Mouse (Mus musculus): ENCODE measurements at regions not wholly inside any gene's neighbourhood (a gene's known extent, or its start where the extent isn't known, plus 50 kb on each side); places are given as distances from the start of the nearest gene placed in this dataset.
A peak's percentile ranks its signal among the peaks of the same experiment; 100 is the strongest.

DNA sequence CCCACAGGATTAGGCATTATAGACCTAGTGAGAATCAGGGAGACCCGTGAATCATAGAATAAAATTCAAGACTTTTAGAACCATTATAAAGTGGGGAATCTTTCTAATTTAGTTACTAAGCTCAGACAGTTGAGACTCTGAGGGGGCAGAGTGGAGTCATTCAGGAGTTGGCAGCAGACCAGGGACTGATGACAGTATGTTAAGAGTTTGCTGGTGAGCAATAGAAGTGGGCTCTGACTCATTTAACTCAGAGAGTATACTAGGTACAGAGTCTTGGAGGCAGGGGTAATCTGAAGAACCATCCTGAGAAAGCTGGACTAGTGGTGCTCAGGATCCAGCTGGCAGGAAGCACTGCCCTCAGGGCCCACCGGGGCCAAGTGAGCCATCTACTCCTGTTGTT, 184.9 kb upstream of the Npy start:
- no peak for DNase-seq (ENCODE audit: low spot score)

DNA sequence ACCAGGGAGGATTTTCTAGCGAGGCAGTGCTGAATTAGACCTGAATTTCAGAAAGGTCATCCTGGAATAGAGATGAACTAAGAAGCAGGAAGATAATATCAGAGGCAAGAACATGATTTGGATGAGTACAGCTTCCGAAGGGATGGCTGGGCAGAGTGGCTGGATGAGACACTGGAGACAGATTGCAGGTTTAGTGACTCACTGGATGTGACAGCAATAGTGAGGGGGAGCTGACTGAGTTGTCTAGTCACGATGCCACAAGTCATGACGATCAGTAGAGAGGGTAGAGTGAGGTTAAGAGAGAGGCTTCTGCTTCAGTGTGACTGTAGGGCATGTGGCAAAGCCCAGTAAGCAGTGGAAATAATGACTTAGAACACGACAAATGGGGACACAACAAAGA, 181.3 kb upstream of the Npy start:
- DNase-seq (ENCODE audit: low spot score) = no peak

DNA sequence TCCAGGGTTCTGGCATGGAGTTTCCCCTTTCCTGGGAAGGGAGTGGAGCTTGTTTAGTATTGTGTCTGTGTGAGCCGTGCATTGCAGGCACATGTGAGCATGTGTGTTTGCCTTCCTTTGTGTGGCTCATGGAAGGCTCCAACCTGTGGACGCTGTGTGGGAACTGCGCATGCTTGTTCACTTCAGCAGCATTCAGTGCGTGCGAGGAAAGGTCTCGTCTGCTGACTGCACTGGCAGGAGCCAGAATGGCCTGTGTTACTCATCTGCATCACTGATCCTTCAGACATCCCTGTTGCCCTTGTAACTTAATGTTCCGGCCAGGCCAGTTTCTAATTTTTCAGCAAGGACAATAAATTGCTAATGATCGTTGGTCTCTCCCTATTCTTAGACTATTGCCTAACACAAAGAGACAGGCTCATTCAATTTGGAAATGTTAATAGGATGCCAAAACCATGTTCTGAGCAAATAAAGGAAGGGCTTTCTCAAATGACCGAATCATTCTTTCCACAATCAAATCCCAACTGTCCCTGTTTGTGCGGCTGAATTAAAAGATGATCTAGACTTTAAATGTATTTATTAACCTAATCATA, 167.9 kb upstream of the Npy start:
- no peak for DNase-seq (ENCODE audit: low spot score)

DNA sequence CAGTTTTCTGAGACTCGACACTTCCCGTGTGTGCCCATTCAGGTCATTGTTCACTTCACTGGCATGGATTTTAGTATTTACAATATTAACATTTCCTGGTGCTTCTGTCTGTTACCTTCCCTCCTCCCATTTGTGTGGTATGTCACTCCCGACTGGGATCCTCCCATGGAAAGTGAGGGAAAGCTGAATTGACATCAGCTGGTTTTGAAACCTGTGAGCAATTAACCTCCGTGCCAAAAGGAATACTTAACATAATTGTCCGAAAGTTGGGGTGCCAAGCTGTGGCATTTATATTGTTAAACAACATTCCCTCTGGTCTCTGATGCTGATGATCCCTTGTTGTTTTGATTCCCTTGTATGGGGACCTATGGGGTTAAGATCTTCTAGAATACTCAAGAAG, 167.3 kb upstream of the Npy start:
- no peak for DNase-seq (ENCODE audit: low spot score)

DNA sequence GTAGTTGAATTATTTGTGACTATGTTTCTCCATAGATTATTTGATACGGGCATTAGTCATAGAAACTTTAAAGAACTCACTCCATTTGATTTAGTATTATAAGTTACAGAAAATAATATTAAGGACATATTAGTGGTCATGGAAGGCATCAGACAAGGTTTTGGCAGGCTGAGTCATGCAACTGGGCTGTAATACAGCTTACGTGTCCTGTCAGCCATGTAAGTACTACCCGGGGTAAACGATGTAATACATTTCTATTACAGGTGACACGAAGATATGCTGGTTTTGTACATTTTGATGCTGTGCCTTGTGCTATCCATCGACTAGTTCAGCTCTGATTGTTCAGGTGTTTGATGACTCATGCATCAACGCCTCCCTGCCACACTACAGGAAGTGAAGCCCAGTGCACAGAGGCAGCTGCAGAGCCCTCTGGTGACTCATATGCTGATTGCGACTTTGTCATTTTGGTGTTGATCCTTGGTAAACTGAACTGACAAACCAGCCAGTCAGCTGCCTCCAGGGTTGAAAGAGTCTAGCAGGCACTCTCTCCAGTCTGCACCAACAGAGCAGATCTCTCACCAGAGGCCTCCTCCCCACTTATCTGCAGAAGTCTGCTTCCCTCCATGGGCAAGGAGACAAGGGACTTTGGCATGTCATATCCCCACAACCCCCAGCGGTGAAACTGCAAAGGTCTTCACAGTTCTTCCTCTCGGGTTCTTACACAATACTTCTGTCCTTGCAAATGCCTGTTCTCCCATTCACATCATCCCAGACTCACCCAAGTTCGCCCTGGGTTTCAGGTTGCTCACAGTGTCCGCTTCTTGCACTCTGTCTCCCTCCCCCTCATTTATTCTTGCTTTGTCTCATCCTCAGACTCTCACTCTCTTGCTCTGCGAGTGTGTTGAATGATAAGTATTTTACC, 165.9 kb upstream of the Npy start:
- DNase-seq (ENCODE audit: low spot score) = peak; percentile 2

DNA sequence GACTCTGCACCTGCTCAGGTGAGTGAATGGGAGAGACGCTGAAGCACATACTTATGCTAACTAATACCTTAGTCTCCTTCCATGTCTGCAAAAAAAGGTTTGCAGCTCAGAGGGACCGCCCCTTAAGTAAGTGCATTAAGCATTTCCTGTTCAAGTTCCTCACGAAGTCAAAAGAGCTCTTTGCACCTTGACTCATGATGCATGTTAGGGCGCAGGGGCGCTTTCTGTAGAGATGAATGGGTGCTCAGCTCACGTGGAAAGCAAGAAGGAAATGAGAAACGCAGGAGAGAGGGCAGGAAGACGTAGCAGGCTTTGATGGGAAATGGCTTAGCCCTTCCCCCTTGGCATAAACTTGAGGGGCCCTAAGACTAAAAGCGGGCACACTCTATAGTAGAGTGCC, 164.5 kb upstream of the Npy start:
- DNase-seq (ENCODE audit: low spot score) = no peak

DNA sequence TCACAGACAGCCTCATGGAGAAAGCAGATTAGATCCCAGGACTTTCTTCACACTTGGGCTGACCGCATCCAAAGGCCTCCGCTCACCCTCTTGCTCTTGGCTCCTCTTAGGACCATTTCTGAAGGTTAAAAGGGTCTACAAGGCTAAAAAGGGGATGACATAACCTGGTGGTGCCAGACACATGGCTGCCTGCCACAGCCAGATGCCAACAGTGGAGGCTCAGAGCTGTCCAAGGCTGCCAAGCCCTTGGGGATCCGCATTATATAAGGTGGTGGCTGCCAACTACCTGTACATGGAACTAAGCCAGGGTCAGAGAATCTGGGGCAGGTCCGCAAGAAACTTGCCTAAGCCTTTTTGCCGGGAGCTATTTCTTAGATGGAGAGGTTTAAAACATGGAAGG, 151.5 kb upstream of the Npy start:
- no peak for DNase-seq (ENCODE audit: low spot score)

DNA sequence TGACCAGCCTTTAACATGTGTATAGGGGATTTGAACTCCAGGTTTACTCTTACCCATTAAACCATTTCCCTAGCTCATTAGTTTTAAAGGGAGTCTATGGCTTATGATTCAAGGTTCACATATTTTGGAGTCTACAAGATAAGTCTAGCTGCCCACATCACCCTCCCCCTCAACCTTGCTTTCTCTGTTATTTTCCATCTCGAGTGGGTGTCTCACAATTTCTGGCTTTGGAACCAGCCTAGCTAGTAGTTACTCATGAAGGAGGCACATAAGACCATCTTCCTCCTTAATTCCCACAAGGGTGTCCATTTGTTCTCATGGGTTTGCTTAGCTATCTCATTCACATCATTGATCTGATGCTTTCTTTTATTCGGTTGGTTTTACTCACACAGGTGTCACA, 150.6 kb upstream of the Npy start:
- no peak for DNase-seq (ENCODE audit: low spot score)

DNA sequence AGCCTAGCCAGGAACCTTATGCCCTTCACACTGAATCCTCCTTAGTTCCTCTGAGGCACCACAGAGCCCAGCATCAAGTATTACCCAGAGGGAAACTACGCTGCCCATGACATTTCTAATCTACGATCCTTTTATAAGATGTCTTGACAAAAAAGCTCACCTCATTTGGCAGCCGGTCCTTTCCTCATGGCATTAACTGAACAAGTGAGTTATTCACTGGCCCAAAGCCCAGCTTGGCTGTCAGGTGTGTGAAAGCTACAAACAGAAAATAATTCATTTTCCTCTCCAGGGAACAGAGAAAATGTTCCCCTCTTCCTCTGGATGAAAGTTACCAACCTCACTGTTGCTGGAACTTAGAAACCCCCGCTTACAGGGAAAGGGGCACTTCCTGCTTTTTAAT, 135.7 kb upstream of the Npy start:
- no peak for DNase-seq (ENCODE audit: low spot score)

DNA sequence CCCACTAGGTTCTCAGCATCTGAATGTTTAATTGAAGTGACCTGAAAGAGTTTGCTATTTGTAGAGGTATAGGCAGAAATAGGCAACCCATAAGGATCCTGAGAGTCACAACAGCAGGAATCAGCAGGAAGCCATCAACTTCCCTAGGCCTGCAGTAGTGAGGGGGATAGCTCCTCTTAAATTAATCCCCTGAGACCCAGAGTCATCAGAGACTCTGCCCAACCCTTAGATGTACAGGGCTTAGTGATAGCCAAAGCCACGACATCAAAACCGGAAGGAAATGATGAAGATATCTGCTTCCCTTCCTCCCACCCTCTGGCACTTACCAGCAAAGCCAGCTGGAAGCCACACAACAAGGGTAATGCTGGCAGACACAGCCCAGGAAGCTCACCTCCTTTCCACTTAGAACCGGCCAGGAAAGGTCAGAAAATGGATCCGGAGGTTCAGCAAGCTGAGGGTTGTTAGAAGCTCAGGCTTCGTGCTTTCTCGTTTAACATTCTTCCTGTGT, 130.4 kb upstream of the Npy start:
- DNase-seq (ENCODE audit: low spot score) = no peak

DNA sequence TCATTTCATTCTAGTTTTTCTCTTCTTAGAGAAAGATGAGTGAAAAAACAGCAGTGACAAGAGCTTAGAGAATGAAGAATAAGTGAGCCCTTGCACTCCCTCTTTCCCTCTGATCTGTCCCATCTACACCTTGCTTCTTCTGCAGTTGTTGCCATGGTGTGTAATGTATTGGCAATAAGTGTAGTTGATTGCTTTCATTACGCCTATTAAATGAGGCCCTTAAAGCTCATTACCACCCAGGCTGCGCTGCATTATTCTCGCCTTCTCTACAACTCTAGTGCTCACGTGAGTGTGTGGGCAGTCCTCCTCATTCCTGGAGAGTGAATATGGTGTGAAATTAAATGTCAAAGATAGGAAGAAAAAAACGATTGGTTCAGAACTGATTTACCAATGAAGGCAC, 127.7 kb upstream of the Npy start:
- DNase-seq (ENCODE audit: low spot score) = no peak

DNA sequence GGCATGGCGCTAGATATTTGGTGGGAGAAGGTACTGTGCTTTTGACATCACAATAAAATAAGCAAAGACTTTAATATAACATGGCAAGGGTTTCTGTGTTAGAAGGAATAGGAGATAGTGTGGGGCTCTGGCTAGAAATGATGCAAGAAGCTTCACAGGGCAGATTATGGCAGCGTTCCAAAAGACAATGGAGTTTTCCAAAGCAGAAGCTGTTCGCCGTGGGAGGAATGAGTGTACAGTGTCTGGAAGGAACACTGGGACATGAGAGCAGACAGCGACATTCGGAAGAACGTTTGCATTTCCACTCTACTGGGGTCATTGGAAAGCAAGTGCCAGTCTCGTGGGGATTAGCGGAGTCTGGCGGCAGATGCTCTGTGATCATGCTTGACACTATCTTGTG, 125.5 kb upstream of the Npy start:
- DNase-seq (ENCODE audit: low spot score) = no peak

DNA sequence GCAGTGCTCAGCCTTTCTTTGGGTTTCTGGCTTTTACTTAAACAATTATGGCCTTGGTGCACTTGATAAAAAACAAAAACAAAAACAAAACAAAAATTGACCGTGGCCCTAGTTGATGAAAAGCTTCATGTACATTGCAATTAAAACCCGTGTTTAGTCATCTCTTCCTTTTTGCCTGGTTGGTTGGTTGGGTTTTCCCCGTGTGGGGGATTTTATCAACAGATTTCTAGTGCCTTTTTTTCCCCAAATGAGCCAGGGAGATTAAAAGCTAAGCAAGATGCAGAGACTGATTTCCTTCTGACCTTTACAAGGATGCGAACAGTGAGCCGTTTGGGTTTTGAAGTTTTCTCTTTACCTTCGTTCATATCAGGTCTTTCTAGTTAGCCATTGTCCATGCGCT, 121.1 kb upstream of the Npy start:
- no peak for DNase-seq (ENCODE audit: low spot score)

DNA sequence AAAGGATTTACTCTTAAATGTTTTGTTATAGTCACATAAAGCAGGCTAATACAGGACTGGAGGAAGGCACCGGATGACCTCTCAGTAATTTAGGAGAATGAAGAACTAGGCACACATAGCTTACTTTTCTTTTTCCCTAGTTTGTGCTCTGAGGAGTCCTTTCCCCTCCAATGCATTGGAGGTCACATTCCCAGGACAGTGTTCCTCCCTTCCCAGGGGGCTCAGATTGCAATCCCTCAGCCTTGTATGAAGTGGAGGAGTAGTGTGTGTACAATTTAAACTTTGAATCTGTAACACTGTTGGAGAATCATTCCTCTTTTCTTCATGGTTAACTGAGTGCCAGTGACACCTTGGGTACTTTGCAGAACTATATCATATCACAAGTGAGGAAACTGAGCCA, 109.5 kb upstream of the Npy start:
- DNase-seq (ENCODE audit: low spot score) = no peak

DNA sequence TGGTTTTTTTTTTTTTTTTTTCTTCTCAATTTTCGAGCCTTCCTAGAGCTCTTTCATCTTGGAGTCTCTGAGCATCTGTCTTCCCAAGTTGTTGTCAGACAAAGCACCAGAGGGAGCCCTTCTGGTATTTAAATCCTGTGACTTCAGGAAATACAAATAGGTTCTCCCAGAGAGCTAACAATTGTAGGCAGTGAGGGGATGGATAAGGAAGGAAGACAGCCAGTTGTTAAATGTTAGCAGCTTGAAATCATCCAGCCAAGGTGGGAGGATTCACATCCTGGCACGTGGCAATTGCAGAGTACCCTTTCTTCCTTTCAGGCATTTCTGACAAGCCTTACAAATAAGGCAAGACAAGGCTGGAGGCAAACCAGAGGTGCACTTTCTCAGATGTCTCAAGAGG, 106.0 kb upstream of the Npy start:
- DNase-seq (ENCODE audit: low spot score) = no peak

DNA sequence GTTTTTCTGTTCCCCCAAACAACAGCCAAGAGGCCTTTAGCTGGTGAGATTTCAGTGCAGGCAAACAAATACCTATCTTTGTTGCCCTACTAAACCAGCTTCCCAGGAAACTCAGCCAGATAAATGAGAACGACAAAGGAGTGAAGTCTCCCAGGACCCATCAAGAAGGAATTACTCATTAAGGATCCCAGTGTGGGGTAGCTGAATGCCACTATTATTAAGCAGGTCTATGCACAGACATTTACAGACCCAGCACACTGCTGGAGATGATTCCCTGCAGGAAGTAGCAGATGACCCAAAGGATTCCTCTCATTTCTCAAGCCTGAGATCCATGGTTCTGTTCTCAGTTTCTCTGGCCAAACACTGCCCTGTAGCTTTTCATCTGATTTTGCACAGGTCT, 105.6 kb upstream of the Npy start:
- DNase-seq (ENCODE audit: low spot score) = no peak

DNA sequence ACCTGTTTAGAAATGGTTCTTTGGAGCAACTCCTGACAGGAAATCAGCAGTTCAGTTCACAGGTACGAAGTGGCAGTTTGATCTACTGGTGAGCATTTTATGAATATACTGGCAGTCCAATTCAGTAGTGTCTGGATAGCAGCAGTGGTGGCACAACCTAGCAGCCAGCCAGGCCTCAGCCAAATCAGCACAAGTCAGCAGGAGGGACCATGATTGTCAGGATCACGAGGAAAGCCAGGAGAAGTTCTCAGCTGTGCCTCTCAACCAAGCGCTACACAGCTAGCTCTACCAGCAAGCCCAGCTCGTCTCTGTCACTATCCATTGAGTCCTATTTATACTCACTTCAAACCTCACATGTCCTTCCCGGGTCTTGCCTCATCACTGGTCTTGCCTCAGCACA, 89.3 kb upstream of the Npy start:
- DNase-seq (ENCODE audit: low spot score) = no peak

DNA sequence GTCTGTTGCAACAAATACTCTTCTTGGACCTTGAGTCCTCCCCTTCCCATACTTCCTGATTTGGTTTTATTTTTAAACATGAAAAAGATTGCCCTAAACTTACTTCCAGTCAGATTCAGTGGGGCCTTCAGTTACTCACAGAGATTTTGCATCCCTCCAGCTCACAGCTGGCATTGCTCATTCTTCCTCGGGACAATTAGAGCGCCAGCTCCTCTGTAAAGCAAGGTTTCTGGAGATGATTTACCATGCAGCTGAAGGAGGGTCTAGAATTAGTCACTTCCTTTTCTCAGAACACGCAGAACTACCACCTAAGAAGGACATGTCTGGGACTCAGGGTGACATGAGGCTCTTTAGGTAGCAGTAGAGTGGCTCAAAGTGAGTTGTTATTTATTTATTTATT, 79.4 kb upstream of the Npy start:
- no peak for DNase-seq (ENCODE audit: low spot score)

DNA sequence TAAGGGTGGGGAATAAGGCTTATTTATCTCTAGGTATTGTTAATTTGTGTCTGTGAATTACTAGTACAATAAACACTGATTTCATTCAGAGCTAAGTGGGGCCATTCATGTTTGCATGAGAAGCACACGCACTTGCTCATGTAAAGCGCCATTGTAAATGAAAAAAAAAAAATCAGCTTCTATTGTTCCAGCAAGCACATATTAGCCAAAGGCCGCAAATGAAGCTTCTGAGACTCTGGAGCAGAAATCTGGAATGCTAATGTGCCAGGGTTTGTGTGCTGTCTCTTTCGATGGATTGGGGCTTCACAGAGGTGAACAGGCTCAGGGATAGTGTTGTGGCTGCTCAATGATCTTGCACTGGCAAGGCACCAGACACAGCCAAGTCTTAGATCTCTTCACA, 77.2 kb upstream of the Npy start:
- DNase-seq (ENCODE audit: low spot score) = no peak

DNA sequence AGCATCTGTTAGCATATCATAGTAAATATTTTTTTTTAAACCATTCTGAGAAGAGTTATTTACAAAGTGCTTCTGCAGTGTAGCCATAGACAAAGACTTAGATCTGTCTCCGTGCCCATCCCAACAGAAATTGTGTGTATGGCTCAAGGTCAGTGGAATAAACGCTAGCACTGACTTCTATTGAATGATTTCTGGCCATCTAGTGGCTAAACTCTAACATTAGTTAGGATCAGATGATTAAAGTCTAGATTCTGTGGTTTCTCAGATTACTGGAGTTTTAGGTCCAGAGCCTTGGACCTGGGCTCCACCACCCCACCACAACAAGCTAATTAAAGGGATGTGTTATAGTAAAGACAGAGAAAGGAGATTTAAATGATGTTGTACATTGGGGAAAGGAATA, 72.0 kb upstream of the Npy start:
- DNase-seq (ENCODE audit: low spot score) = no peak

DNA sequence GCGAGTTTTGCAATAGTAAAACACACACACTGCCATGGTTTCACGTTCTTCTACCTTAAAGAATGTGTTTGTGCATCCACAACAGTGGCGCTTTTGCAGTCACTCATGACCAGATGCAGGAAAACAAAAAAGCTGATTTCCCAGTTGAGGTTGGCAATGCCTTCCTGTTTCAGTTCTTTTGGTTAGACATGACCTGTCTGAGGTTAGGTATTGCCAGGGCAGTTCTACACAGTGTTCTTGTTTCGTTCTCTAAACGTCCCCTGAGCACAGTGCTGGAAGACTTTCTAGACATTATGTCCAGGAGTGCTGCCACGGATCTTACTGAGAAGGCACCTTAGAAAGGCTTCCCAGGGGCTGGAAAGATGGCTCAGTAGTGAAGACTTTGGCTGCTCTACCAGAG, 62.9 kb upstream of the Npy start:
- no peak for DNase-seq (ENCODE audit: low spot score)

DNA sequence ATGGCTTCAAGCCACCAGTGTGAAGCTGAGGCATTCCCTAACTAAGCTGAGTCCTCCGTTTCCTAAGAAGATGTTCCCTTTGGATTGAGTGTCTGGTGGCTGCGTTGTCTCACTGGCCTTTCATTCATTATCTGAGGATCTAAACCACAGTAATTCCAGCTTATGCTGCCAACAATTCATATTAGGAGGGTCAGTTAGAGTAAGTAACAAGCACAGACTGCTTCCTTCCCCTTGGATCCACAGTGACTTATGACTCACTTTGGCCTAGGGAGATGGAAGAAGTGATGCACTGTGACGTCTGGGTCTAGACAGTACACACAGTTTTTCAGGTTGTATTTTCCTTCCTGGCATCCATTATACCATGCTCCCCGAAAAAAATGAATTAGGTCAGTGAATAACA, 57.8 kb upstream of the Npy start:
- no peak for DNase-seq (ENCODE audit: low spot score)

DNA sequence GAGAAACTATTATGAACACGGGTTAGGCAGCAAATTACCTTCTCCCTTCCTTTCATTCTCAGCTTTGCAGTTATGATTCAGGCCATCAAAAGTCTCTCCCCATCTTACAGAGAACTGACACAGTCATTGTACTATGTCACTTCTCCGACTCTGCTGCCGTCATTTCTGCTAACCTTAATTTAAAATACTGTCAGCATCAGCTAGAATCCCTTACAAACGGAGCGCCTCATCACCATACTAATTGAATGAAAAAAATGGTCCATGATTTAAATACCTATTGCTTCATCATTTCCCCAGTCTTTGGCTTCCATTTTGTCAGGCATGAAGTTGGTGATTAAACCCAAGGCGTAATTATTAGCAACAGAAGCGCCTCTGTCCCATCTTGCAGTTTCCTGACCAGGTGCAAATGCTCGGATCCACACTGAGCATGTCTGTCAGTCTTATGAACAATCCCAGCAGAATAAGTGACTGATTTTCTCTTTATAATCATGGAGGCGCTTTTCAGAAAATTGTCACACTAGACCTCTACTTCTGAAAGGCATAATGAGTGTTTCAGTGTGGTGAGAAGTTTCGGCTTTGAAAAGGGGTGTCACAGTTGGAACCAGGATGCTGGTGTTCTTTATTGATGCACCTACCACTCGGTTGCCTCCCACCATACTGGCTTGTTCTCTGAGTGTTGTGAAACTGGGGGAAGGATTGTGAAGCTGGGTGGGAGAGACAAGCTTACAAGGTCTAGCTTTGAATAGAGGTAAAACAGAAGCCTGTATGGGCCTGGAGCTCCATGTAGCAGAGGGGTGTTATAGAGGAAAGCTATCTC, 52.4 kb upstream of the Npy start:
- no peak for DNase-seq (ENCODE audit: low spot score)

Measured in c-Kit-positive CD71-positive TER-119-positive erythroid progenitor cells, embryonic 14.5 days (primary cell).